Mouse (Mus musculus): ENCODE data around the gene Calr4. TPM values are rescaled to one million over a fixed set of nuclear protein-coding genes. Genes with fewer than 3 reads are reported as not detected.

The Calr4 gene
- polyA plus RNA-seq, 1 experiment from 2014 or later, result 0.13 TPM

- H3K27ac ChIP-seq, result no peak overlapping the region
- H3K4me1 ChIP-seq (replicated peaks), result no peaks in the 10 kb centered on the region
- no peak for ATAC-seq
- H3K9ac ChIP-seq, result no peak overlapping the region
- H3K4me2 ChIP-seq (replicated peaks), result no peak overlapping the region
- H3K36me3 ChIP-seq, result no peaks in the 10 kb centered on the region
- no peaks in the 10 kb centered on the region for H3K27me3 ChIP-seq (replicated peaks)
- WGBS, result 64% methylated on average over 3 of the region's 3 CpGs
- no peaks in the 10 kb centered on the region for H3K9me3 ChIP-seq
- no peak overlapping the region for H3K4me3 ChIP-seq (replicated peaks)
Observed at GRCm38 (mm10) chr4:109213986-109214385, 20.3 kb upstream of the Calr4 start.

GRCm38 (mm10) chr4:109218008-109218407, 16.3 kb upstream of the Calr4 start:
- no peaks in the 10 kb centered on the region for H3K36me3 ChIP-seq
- no peak overlapping the region for H3K9ac ChIP-seq
- H3K4me1 ChIP-seq (replicated peaks), result no peaks in the 10 kb centered on the region
- H3K27me3 ChIP-seq (replicated peaks), result no peaks in the 10 kb centered on the region
- H3K9me3 ChIP-seq, result no peaks in the 10 kb centered on the region
- 74% methylated on average over 7 of the region's 7 CpGs for WGBS
- no peak for ATAC-seq
- no peak overlapping the region for H3K27ac ChIP-seq
- no peak overlapping the region for H3K4me3 ChIP-seq (replicated peaks)
- H3K4me2 ChIP-seq (replicated peaks), result no peak overlapping the region

- H3K4me3 ChIP-seq (replicated peaks), result no peak overlapping the region
- H3K36me3 ChIP-seq, result no peaks in the 10 kb centered on the region
- 60% methylated on average over 14 of the region's 14 CpGs for WGBS
- H3K9ac ChIP-seq, result no peak overlapping the region
- no peak for ATAC-seq
- H3K4me2 ChIP-seq (replicated peaks), result no peak overlapping the region
- H3K27ac ChIP-seq, result no peak overlapping the region
- no peaks in the 10 kb centered on the region for H3K9me3 ChIP-seq
- no peaks in the 10 kb centered on the region for H3K4me1 ChIP-seq (replicated peaks)
- no peaks in the 10 kb centered on the region for H3K27me3 ChIP-seq (replicated peaks)
Observed at GRCm38 (mm10) chr4:109220441-109220940, 13.8 kb upstream of the Calr4 start.

GRCm38 (mm10) chr4:109222001-109222400, 12.3 kb upstream of the Calr4 start:
- no peak for ATAC-seq
- H3K4me3 ChIP-seq (replicated peaks), result no peak overlapping the region
- H3K36me3 ChIP-seq, result no peaks in the 10 kb centered on the region
- H3K9me3 ChIP-seq, result no peaks in the 10 kb centered on the region
- 75% methylated on average over 3 of the region's 3 CpGs for WGBS
- H3K27ac ChIP-seq, result no peak overlapping the region
- no peak overlapping the region for H3K4me2 ChIP-seq (replicated peaks)
- H3K4me1 ChIP-seq (replicated peaks), result peaks cover 4% of the 10 kb centered on the region; the same call in 1 of the 2 replicates
- H3K27me3 ChIP-seq (replicated peaks), result no peaks in the 10 kb centered on the region
- no peak overlapping the region for H3K9ac ChIP-seq

GRCm38 (mm10) chr4:109224762-109225552, 9.3 kb upstream of the Calr4 start:
- H3K27ac ChIP-seq, result no peak overlapping the region
- H3K9me3 ChIP-seq, result no peaks in the 10 kb centered on the region
- no peak overlapping the region for H3K4me3 ChIP-seq (replicated peaks)
- peaks cover 4% of the 10 kb centered on the region; the same call in 1 of the 2 replicates for H3K4me1 ChIP-seq (replicated peaks)
- no peak overlapping the region for H3K9ac ChIP-seq
- ATAC-seq, result peak; percentile 68
- H3K27me3 ChIP-seq (replicated peaks), result no peaks in the 10 kb centered on the region
- 76% methylated on average over 13 of the region's 13 CpGs for WGBS
- H3K4me2 ChIP-seq (replicated peaks), result no peak overlapping the region
- no peaks in the 10 kb centered on the region for H3K36me3 ChIP-seq

GRCm38 (mm10) chr4:109225606-109226005, 8.7 kb upstream of the Calr4 start:
- H3K36me3 ChIP-seq, result no peaks in the 10 kb centered on the region
- H3K4me3 ChIP-seq (replicated peaks), result no peak overlapping the region
- no peaks in the 10 kb centered on the region for H3K9me3 ChIP-seq
- 0 out of 2 replicates have a peak, but pooled peaks have one; percentile 28 for ATAC-seq
- H3K27me3 ChIP-seq (replicated peaks), result no peaks in the 10 kb centered on the region
- no peak overlapping the region for H3K9ac ChIP-seq
- WGBS, result 72% methylated on average over 6 of the region's 6 CpGs
- no peak overlapping the region for H3K27ac ChIP-seq
- no peak overlapping the region for H3K4me2 ChIP-seq (replicated peaks)
- H3K4me1 ChIP-seq (replicated peaks), result peaks cover 4% of the 10 kb centered on the region; the same call in 1 of the 2 replicates

GRCm38 (mm10) chr4:109226071-109226470, 8.2 kb upstream of the Calr4 start:
- H3K4me3 ChIP-seq (replicated peaks), result no peak overlapping the region
- no peak overlapping the region for H3K4me2 ChIP-seq (replicated peaks)
- no peaks in the 10 kb centered on the region for H3K36me3 ChIP-seq
- peak; percentile 45; the same call in 1 of the 2 replicates for ATAC-seq
- H3K27me3 ChIP-seq (replicated peaks), result no peaks in the 10 kb centered on the region
- WGBS, result 20% methylated on average over 5 of the region's 5 CpGs
- no peaks in the 10 kb centered on the region for H3K9me3 ChIP-seq
- no peak overlapping the region for H3K27ac ChIP-seq
- H3K4me1 ChIP-seq (replicated peaks), result peaks cover 4% of the 10 kb centered on the region; the same call in 1 of the 2 replicates
- H3K9ac ChIP-seq, result no peak overlapping the region

- ATAC-seq, result no peak
- no peak overlapping the region for H3K27ac ChIP-seq
- no peak overlapping the region for H3K4me2 ChIP-seq (replicated peaks)
- no peaks in the 10 kb centered on the region for H3K36me3 ChIP-seq
- H3K4me3 ChIP-seq (replicated peaks), result no peak overlapping the region
- peaks cover 4% of the 10 kb centered on the region; the same call in 1 of the 2 replicates for H3K4me1 ChIP-seq (replicated peaks)
- no peaks in the 10 kb centered on the region for H3K27me3 ChIP-seq (replicated peaks)
- no peaks in the 10 kb centered on the region for H3K9me3 ChIP-seq
- 31% methylated on average over 7 of the region's 7 CpGs for WGBS
- no peak overlapping the region for H3K9ac ChIP-seq
Observed at GRCm38 (mm10) chr4:109229766-109230279, 4.5 kb upstream of the Calr4 start.

GRCm38 (mm10) chr4:109234806-109235350, 593 bp downstream of the Calr4 start:
- Histone ChIP-seq H3K9me3 (no peaks in the 10 kb centered on the region), H3K9ac (no peak overlapping the region), H3K27ac (no peak overlapping the region), H3K4me1 (replicated peaks) (no peaks in the 10 kb centered on the region), H3K27me3 (replicated peaks) (no peaks in the 10 kb centered on the region), H3K4me3 (replicated peaks) (no peak overlapping the region), H3K36me3 (no peaks in the 10 kb centered on the region), H3K4me2 (replicated peaks) (no peak overlapping the region)
- ATAC-seq, result no peak
- 70% methylated on average over 9 of the region's 9 CpGs for WGBS

- H3K9ac ChIP-seq, result no peak overlapping the region
- ATAC-seq, result no peak
- H3K4me2 ChIP-seq (replicated peaks), result no peak overlapping the region
- H3K9me3 ChIP-seq, result no peaks in the 10 kb centered on the region
- H3K36me3 ChIP-seq, result no peaks in the 10 kb centered on the region
- no peak overlapping the region for H3K27ac ChIP-seq
- H3K4me1 ChIP-seq (replicated peaks), result no peaks in the 10 kb centered on the region
- WGBS, result 69% methylated on average over 7 of the region's 7 CpGs
- H3K27me3 ChIP-seq (replicated peaks), result no peaks in the 10 kb centered on the region
- H3K4me3 ChIP-seq (replicated peaks), result no peak overlapping the region
Observed at GRCm38 (mm10) chr4:109236186-109236879, 2.0 kb downstream of the Calr4 start.

- no peak for ATAC-seq
- Histone ChIP-seq H3K4me3 (replicated peaks) (no peak overlapping the region), H3K36me3 (no peaks in the 10 kb centered on the region), H3K9me3 (no peaks in the 10 kb centered on the region), H3K27me3 (replicated peaks) (no peaks in the 10 kb centered on the region), H3K4me2 (replicated peaks) (no peak overlapping the region), H3K9ac (no peak overlapping the region), H3K4me1 (replicated peaks) (no peaks in the 10 kb centered on the region), H3K27ac (no peak overlapping the region)
- WGBS, result 84% methylated on average over 24 of the region's 24 CpGs
Observed at GRCm38 (mm10) chr4:109238428-109239268, 4.4 kb downstream of the Calr4 start.
